In genomic region chr7:142575491-142575890, GRCm38 (mm10) we compare ENCODE assay signal across 17 mouse cellular contexts. TPM values are rescaled to one million over a fixed set of nuclear protein-coding genes. Genes with fewer than 3 reads are reported as not detected.
DNase-seq lines count a peak whose midpoint lies in the region; ATAC-seq and TF ChIP-seq lines count a peak whose summit lies in the region.
"Had no signal": no experiment of that assay in that cellular context is flagged by ENCODE, and none has a peak within 500 bp of the region (broad histone marks: within the 10 kb centered on the region; RNA-seq: fewer than 3 reads in every experiment).

No protein-coding gene starts in this region.

- no peak for DNase-seq in heart, embryonic 10.5 days (ENCODE audit: low spot score)
- no peak for DNase-seq in heart, adult 8-10 months (ENCODE audit: low spot score)
- no peak for DNase-seq in kidney, postnatal 0 days (ENCODE audit: low spot score)
- no peak for DNase-seq in kidney, postnatal 25 days
- no peak for DNase-seq in liver, postnatal 0 days
- DNase-seq in thymus, adult 18-20 months = no peak
- DNase-seq: B cell, adult 2 months; gastrocnemius, postnatal 36 days; layer of hippocampus, adult 9-11 months; lung, postnatal 14 days; spleen, adult 18-20 months; thymus, postnatal 36 days had no signal

- peak overlapping the region; percentile 44 for H3K4me2 ChIP-seq in kidney, postnatal 0 days (ENCODE audit: low read length)
- H3K4me2 ChIP-seq in intestine, embryonic 16.5 days (ENCODE audit: low read depth, low read length) = peak overlapping the region; percentile 49
- peak overlapping the region; percentile 59; the same call in 1 of the 2 replicates for H3K4me2 ChIP-seq in liver, postnatal 0 days (ENCODE audit: low read depth, low read length)

- TF ChIP-seq EP300 in liver, postnatal 0 days (IDR thresholded peaks at IDR 0.05; ENCODE audit: low read depth) = no peak

- H3K9me3 ChIP-seq in heart, embryonic 10.5 days = 0 out of 2 replicates have a peak, but pooled peaks cover 2% of the 10 kb centered on the region
- H3K9me3 ChIP-seq in kidney, postnatal 0 days (replicated peaks; ENCODE audit: low read length) = 0 out of 2 replicates have a peak, but pooled peaks cover 4% of the 10 kb centered on the region
- H3K9me3 ChIP-seq in intestine, embryonic 16.5 days (ENCODE audit: control insufficient read depth, low read length) = no peaks in the 10 kb centered on the region
- H3K9me3 ChIP-seq in liver, postnatal 0 days (ENCODE audit: low read length) = no peaks in the 10 kb centered on the region

- no peak for TF ChIP-seq CTCF in kidney, postnatal 0 days (IDR thresholded peaks at IDR 0.05; ENCODE audit: low read depth)
- TF ChIP-seq CTCF in liver, postnatal 0 days (IDR thresholded peaks at IDR 0.05; ENCODE audit: low read depth) = no peak

- no peaks in the 10 kb centered on the region for H3K27me3 ChIP-seq in heart, embryonic 10.5 days (ENCODE audit: insufficient read depth, poor library complexity, severe bottlenecking)
- no peaks in the 10 kb centered on the region for H3K27me3 ChIP-seq in kidney, postnatal 0 days (ENCODE audit: insufficient read depth, low read length)
- no peaks in the 10 kb centered on the region for H3K27me3 ChIP-seq in intestine, embryonic 16.5 days (replicated peaks; ENCODE audit: control insufficient read depth, insufficient read depth, low read length)
- H3K27me3 ChIP-seq in liver, postnatal 0 days (ENCODE audit: insufficient read depth, low read length) = no peaks in the 10 kb centered on the region

- no peak for ATAC-seq in kidney, postnatal 0 days (replicated peaks; ENCODE audit: low FRiP score, low read depth)
- ATAC-seq in intestine, embryonic 16.5 days = peak; percentile 15
- peak; percentile 3 for ATAC-seq in liver, postnatal 0 days
- ATAC-seq in megakaryocyte, adult 5-6 weeks (ENCODE audit: poor library complexity, severe bottlenecking) = no peak
- ATAC-seq: forebrain, embryonic 14.5 days; inflammation-experienced regulatory T-cells, adult 6 months; midbrain, embryonic 16.5 days had no signal

- peak overlapping the region; percentile 95 for H3K27ac ChIP-seq in heart, embryonic 10.5 days
- H3K27ac ChIP-seq in kidney, postnatal 0 days = no peak overlapping the region
- H3K27ac ChIP-seq in intestine, embryonic 16.5 days (ENCODE audit: low read length) = peak overlapping the region; percentile 97
- H3K27ac ChIP-seq in liver, postnatal 0 days (ENCODE audit: low read depth) = peak overlapping the region; percentile 39; the same call in 1 of the 2 replicates

- no peak overlapping the region for H3K9ac ChIP-seq in kidney, postnatal 0 days (ENCODE audit: low read depth, low read length)
- H3K9ac ChIP-seq in intestine, embryonic 16.5 days (ENCODE audit: low read depth, low read length) = peak overlapping the region; percentile 73
- H3K9ac ChIP-seq in liver, postnatal 0 days (replicated peaks) = no peak overlapping the region; the same call in 1 of the 2 replicates

- H3K4me1 ChIP-seq in heart, embryonic 10.5 days = peaks cover 82% of the 10 kb centered on the region
- peaks cover 38% of the 10 kb centered on the region for H3K4me1 ChIP-seq in kidney, postnatal 0 days (replicated peaks; ENCODE audit: insufficient read depth, low read length)
- H3K4me1 ChIP-seq in intestine, embryonic 16.5 days (ENCODE audit: control insufficient read depth, insufficient read depth, low read length) = peaks cover 60% of the 10 kb centered on the region
- peaks cover 21% of the 10 kb centered on the region for H3K4me1 ChIP-seq in liver, postnatal 0 days (ENCODE audit: insufficient read depth)

- WGBS in heart, embryonic 10.5 days = 71% methylated on average over 12 of the region's 12 CpGs
- whole genome bisulfite sequencing in kidney, postnatal 0 days = 74% methylated on average over 12 of the region's 12 CpGs
- 56% methylated on average over 12 of the region's 12 CpGs for WGBS in intestine, embryonic 16.5 days
- WGBS in liver, postnatal 0 days (ENCODE audit: insufficient replicate concordance) = 71% methylated on average over 12 of the region's 12 CpGs

- H3K4me3 ChIP-seq in heart, embryonic 10.5 days = peak overlapping the region; percentile 60
- H3K4me3 ChIP-seq in kidney, postnatal 0 days (replicated peaks; ENCODE audit: low read depth, low read length) = no peak overlapping the region
- H3K4me3 ChIP-seq in intestine, embryonic 16.5 days (ENCODE audit: low read length) = peak overlapping the region; percentile 53
- no peak overlapping the region for H3K4me3 ChIP-seq in liver, postnatal 0 days (ENCODE audit: low read depth, low read length)

- peaks cover 11% of the 10 kb centered on the region for H3K36me3 ChIP-seq in heart, embryonic 10.5 days
- no peaks in the 10 kb centered on the region for H3K36me3 ChIP-seq in kidney, postnatal 0 days (ENCODE audit: insufficient read depth, low read length)
- H3K36me3 ChIP-seq in intestine, embryonic 16.5 days (ENCODE audit: control insufficient read depth, insufficient read depth, low read length) = no peaks in the 10 kb centered on the region
- no peaks in the 10 kb centered on the region for H3K36me3 ChIP-seq in liver, postnatal 0 days (replicated peaks; ENCODE audit: insufficient read depth, low read length)

RNA-seq across cellular contexts. Expression of gene Mrpl23, which starts 43.0 kb away (rescaled TPM):
- 17.1 and 25.1 TPM in 2 replicates for polyA plus RNA-seq in heart, embryonic 10.5 days (2016; fragmentation: Nextera tagmentation; extraction: Ambion mirVana)
- 10 to 100 TPM in 2 of 4 experiments, 1 to 10 TPM in 1, under 1 TPM in 1; 0.90 to 35.4 (median 16.1) TPM for total RNA-seq in heart, adult 8-10 months (2022)
- 21.3 and 22.6 TPM in 2 replicates for polyA plus RNA-seq in kidney, postnatal 0 days (2015; fragmentation: Nextera tagmentation; extraction: Ambion mirVana)
- 50.3 and 58.1 TPM in 2 replicates for polyA plus RNA-seq in intestine, embryonic 16.5 days (2015; fragmentation: Nextera tagmentation; extraction: Ambion mirVana)
- 18.7 and 19.3 TPM in 2 replicates for polyA plus RNA-seq in liver, postnatal 0 days (2015; fragmentation: Nextera tagmentation; extraction: Ambion mirVana)
- 3.8 and 12.3 TPM in 2 replicates for total RNA-seq in megakaryocyte, adult 5-6 weeks (2015)
- total RNA-seq in megakaryocyte, adult 5-6 weeks (2017) = 37.2 and 52.6 TPM in 2 replicates

Comparison
In these comparisons a context has a peak if more than half of its experiments do, and no peak if none do; other contexts are left out.
1. H3K4me3 ChIP-seq: peak in heart, embryonic 10.5 days (single experiment) and intestine, embryonic 16.5 days (single experiment); none in kidney, postnatal 0 days (single experiment) and liver, postnatal 0 days (single experiment).
2. ATAC-seq: peak in intestine, embryonic 16.5 days (single experiment) and liver, postnatal 0 days (single experiment); none in kidney, postnatal 0 days (single experiment) and megakaryocyte, adult 5-6 weeks (single experiment).
3. Peak in every context shown above with its lines, with median percentiles within 50 percentile points of each other: H3K4me2 ChIP-seq.